Mouse (Mus musculus) liver (tissue): Measurements from ENCODE around the gene Gad2.

Experiments used
- DNase-seq: peaks from one replicate; pipeline ENCODE4 v3.0.0-alpha.2; 2020; ENCODE audit warnings: mixed read lengths

Gene Gad2

GRCm38 (mm10) chr2:22648394-22648793 lies 26.4 kb downstream of the Gad2 start:
- no peak for DNase-seq

- no peak for DNase-seq
Measured at GRCm38 (mm10) chr2:22651826-22652225, 29.8 kb downstream of the Gad2 start.

- no peak for DNase-seq
Measured at GRCm38 (mm10) chr2:22663731-22664130, 41.7 kb downstream of the Gad2 start.

GRCm38 (mm10) chr2:22670415-22670814 lies 48.4 kb downstream of the Gad2 start:
- no peak for DNase-seq

GRCm38 (mm10) chr2:22671348-22671747 lies 49.3 kb downstream of the Gad2 start:
- DNase-seq = no peak

GRCm38 (mm10) chr2:22677066-22677465 lies 55.1 kb downstream of the Gad2 start:
- no peak for DNase-seq

- DNase-seq = no peak
Measured at GRCm38 (mm10) chr2:22679944-22680343, 57.9 kb downstream of the Gad2 start.

- DNase-seq = no peak
Measured at GRCm38 (mm10) chr2:22689969-22690368, 68.0 kb downstream of the Gad2 start.

- DNase-seq = no peak
Measured at GRCm38 (mm10) chr2:22704780-22705727, 83.0 kb downstream of the Gad2 start.

GRCm38 (mm10) chr2:22706233-22706632 lies 84.2 kb downstream of the Gad2 start:
- no peak for DNase-seq

GRCm38 (mm10) chr2:22721522-22722470 lies 99.8 kb downstream of the Gad2 start:
- peak; percentile 29 for DNase-seq

GRCm38 (mm10) chr2:22723927-22724534 lies 102.0 kb downstream of the Gad2 start:
- DNase-seq = no peak

- no peak for DNase-seq
Measured at GRCm38 (mm10) chr2:22727113-22727512, 105.1 kb downstream of the Gad2 start.

- no peak for DNase-seq
Measured at GRCm38 (mm10) chr2:22736134-22736533, 114.1 kb downstream of the Gad2 start.

- DNase-seq = no peak
Measured at GRCm38 (mm10) chr2:22739369-22739768, 117.4 kb downstream of the Gad2 start.

GRCm38 (mm10) chr2:22740441-22740840 lies 118.4 kb downstream of the Gad2 start:
- DNase-seq = no peak

GRCm38 (mm10) chr2:22741222-22741621 lies 119.2 kb downstream of the Gad2 start:
- no peak for DNase-seq
